Comparison of ENCODE assay signal across 7 mouse cellular contexts in genomic region chr5:142448076-142448475, GRCm38 (mm10). TPM values are rescaled to one million over a fixed set of nuclear protein-coding genes. Genes with fewer than 3 reads are reported as not detected.
DNase-seq lines count a peak whose midpoint lies in the region; ATAC-seq and TF ChIP-seq lines count a peak whose summit lies in the region.

No protein-coding gene starts in this region.

- H3K4me1 ChIP-seq in embryonic facial prominence, embryonic 10.5 days, result peaks cover 66% of the 10 kb centered on the region
- H3K4me1 ChIP-seq in midbrain, embryonic 12.5 days, result peaks cover 42% of the 10 kb centered on the region
- H3K4me1 ChIP-seq in small intestine, adult 2 months (ENCODE audit: control insufficient read depth, insufficient read depth, insufficient read length, low read length), result peaks cover 26% of the 10 kb centered on the region

- DNase-seq in adrenal gland, postnatal 10 days, result peak; percentile 92
- DNase-seq in embryonic facial prominence, embryonic 10.5 days (ENCODE audit: low spot score), result peak; percentile 94
- peak; percentile 97 for DNase-seq in heart, adult 11 months
- peak; percentile 73 for DNase-seq in kidney, adult 11 months
- peak; percentile 94 for DNase-seq in left cerebral cortex, postnatal 4 days

- peak overlapping the region; percentile 81 for H3K27ac ChIP-seq in embryonic facial prominence, embryonic 10.5 days (replicated peaks)
- peak overlapping the region; percentile 56 for H3K27ac ChIP-seq in midbrain, embryonic 12.5 days (replicated peaks)
- no peak overlapping the region for H3K27ac ChIP-seq in small intestine, adult 2 months (ENCODE audit: insufficient read depth, low read depth, low read length)

- peak; percentile 89; the same call in 1 of the 2 replicates for TF ChIP-seq CTCF in small intestine, adult 2 months (IDR thresholded peaks at IDR 0.05; ENCODE audit: extremely low read depth, insufficient read length, insufficient replicate concordance, low read depth, low read length)

- no peak overlapping the region for H3K9ac ChIP-seq in midbrain, embryonic 12.5 days (replicated peaks)

- 9% methylated on average over 9 of the region's 9 CpGs for WGBS in embryonic facial prominence, embryonic 10.5 days
- WGBS in midbrain, embryonic 12.5 days, result 9% methylated on average over 9 of the region's 9 CpGs
- WGBS in small intestine, adult 2 months, result 17% methylated on average over 9 of the region's 9 CpGs

- no peaks in the 10 kb centered on the region for H3K27me3 ChIP-seq in embryonic facial prominence, embryonic 10.5 days (replicated peaks; ENCODE audit: low read depth, poor library complexity, severe bottlenecking)
- H3K27me3 ChIP-seq in midbrain, embryonic 12.5 days, result no peaks in the 10 kb centered on the region
- H3K27me3 ChIP-seq in small intestine, adult 2 months (ENCODE audit: control insufficient read depth, insufficient read depth, low read length), result no peaks in the 10 kb centered on the region

- peak; percentile 62 for ATAC-seq in midbrain, embryonic 12.5 days (ENCODE audit: low FRiP score, low read depth)

- no peaks in the 10 kb centered on the region for H3K9me3 ChIP-seq in embryonic facial prominence, embryonic 10.5 days
- H3K9me3 ChIP-seq in midbrain, embryonic 12.5 days, result no peaks in the 10 kb centered on the region

- no peak for TF ChIP-seq POLR2A in small intestine, adult 2 months (IDR thresholded peaks at IDR 0.05; ENCODE audit: low read depth, low read length)

- intact Hi-C loops in left cerebral cortex, postnatal 4 days (cut with DNase I), result loop anchor here (10.0 kb wide), 3 partner anchors 83 to 1603 kb away; partner anchors contain the start of gene Sdk1

- H3K4me3 ChIP-seq in embryonic facial prominence, embryonic 10.5 days, result peak overlapping the region; percentile 29; the same call in 1 of the 2 replicates
- H3K4me3 ChIP-seq in midbrain, embryonic 12.5 days, result no peak overlapping the region
- no peak overlapping the region for H3K4me3 ChIP-seq in small intestine, adult 2 months (ENCODE audit: low read depth, low read length)

- peaks cover 43% of the 10 kb centered on the region for H3K36me3 ChIP-seq in embryonic facial prominence, embryonic 10.5 days (replicated peaks)
- peaks cover 29% of the 10 kb centered on the region for H3K36me3 ChIP-seq in midbrain, embryonic 12.5 days
- H3K36me3 ChIP-seq in small intestine, adult 2 months (ENCODE audit: control insufficient read depth, insufficient read depth, low read length), result peaks cover 32% of the 10 kb centered on the region

- no peak overlapping the region for H3K4me2 ChIP-seq in midbrain, embryonic 12.5 days (replicated peaks)

RNA-seq across cellular contexts. Expression of gene Ap5z1, which starts 15.7 kb away (rescaled TPM):
- total RNA-seq in adrenal gland, postnatal 10 days (2021), result 10 to 100 TPM; 14.0 to 18.9 TPM
- polyA plus RNA-seq in embryonic facial prominence, embryonic 10.5 days (2016; fragmentation: Nextera tagmentation; extraction: Ambion mirVana), result 14.1 and 14.8 TPM in 2 replicates
- total RNA-seq in left cerebral cortex, postnatal 4 days (2021), result 10 to 100 TPM; 21.9 to 23.2 TPM
- polyA plus RNA-seq in midbrain, embryonic 12.5 days (2016; fragmentation: Nextera tagmentation; extraction: Ambion mirVana), result 14.4 and 14.5 TPM in 2 replicates
- 15.0 and 37.6 TPM in 2 replicates for polyA plus RNA-seq in small intestine, adult 2 months (2012; rRNA removed)

RNA-seq across cellular contexts. Expression of gene Foxk1, which starts 46.8 kb away (rescaled TPM):
- total RNA-seq in adrenal gland, postnatal 10 days (2021), result 10 to 100 TPM; 22.9 to 23.6 TPM
- 4.8 and 5.1 TPM in 2 replicates for polyA plus RNA-seq in embryonic facial prominence, embryonic 10.5 days (2016; fragmentation: Nextera tagmentation; extraction: Ambion mirVana)
- 10 to 100 TPM; 34.5 to 35.6 TPM for total RNA-seq in left cerebral cortex, postnatal 4 days (2021)
- 7.6 and 9.6 TPM in 2 replicates for polyA plus RNA-seq in midbrain, embryonic 12.5 days (2016; fragmentation: Nextera tagmentation; extraction: Ambion mirVana)
- 11.2 and 58.0 TPM in 2 replicates for polyA plus RNA-seq in small intestine, adult 2 months (2012; rRNA removed)
